Comparison of ENCODE assay signal across 8 mouse cellular contexts in the genomic region with DNA sequence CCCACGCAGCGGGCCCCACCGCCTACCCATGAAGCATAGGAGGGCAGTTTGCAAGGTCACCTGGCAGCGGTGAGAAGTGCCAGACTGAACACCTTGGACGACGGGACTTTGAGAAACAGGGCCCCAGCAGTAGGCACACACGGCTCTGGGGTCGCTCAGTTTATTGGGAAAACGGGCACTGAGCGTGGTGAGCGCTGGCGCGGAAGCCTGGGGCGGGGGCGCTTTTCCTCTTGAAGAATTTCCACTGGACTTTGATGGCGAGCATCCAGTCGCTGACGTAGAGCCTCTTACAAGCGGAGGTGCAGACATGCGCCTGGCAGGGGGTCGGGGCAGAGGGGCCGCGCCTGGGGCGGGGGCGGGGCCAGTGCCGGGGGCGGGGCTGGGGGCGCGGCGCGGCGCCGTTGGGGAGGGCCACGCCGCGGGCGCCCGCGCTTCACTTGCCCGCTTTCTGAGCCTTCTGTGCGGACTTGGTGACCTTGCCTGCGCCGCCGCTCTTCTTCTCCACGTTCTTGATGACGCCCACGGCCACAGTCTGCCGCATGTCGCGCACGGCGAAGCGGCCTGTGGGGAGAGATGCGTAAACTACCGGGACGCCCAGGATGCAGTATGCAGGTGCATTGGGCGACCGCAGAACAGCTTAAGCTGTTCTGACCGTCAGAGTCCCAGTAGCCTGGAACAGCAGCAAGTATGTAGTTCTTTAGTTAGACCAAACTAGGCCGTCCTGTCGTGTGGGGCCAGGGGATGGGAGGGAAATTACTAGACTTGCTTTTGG. TPM values are rescaled to one million over a fixed set of nuclear protein-coding genes. Genes with fewer than 3 reads are reported as not detected.
DNase-seq lines count a peak whose midpoint lies in the region; ATAC-seq lines count a peak whose summit lies in the region.

No protein-coding gene starts in this region.

- H3K4me1 ChIP-seq in forebrain, embryonic 13.5 days, result peaks cover 12% of the 10 kb centered on the region
- H3K4me1 ChIP-seq in intestine, embryonic 14.5 days (replicated peaks; ENCODE audit: control insufficient read depth, insufficient read depth, low read length), result no peaks in the 10 kb centered on the region
- peaks cover 7% of the 10 kb centered on the region for H3K4me1 ChIP-seq in liver, embryonic 15.5 days (replicated peaks)
- H3K4me1 ChIP-seq in neural tube, embryonic 15.5 days, result peaks cover 12% of the 10 kb centered on the region

- H3K9me3 ChIP-seq in forebrain, embryonic 13.5 days (replicated peaks), result no peaks in the 10 kb centered on the region
- H3K9me3 ChIP-seq in intestine, embryonic 14.5 days (ENCODE audit: control insufficient read depth, low read length), result no peaks in the 10 kb centered on the region
- no peaks in the 10 kb centered on the region for H3K9me3 ChIP-seq in liver, embryonic 15.5 days (replicated peaks)
- no peaks in the 10 kb centered on the region for H3K9me3 ChIP-seq in neural tube, embryonic 15.5 days (replicated peaks)

- no peaks in the 10 kb centered on the region for H3K36me3 ChIP-seq in forebrain, embryonic 13.5 days (ENCODE audit: poor library complexity, severe bottlenecking)
- H3K36me3 ChIP-seq in intestine, embryonic 14.5 days (ENCODE audit: control insufficient read depth, insufficient read depth, low read length), result no peaks in the 10 kb centered on the region
- H3K36me3 ChIP-seq in liver, embryonic 15.5 days (replicated peaks), result no peaks in the 10 kb centered on the region
- H3K36me3 ChIP-seq in neural tube, embryonic 15.5 days, result peaks cover 33% of the 10 kb centered on the region

- H3K4me2 ChIP-seq in forebrain, embryonic 13.5 days, result peak overlapping the region; percentile 92
- peak overlapping the region; percentile 88 for H3K4me2 ChIP-seq in intestine, embryonic 14.5 days (ENCODE audit: low read length)
- H3K4me2 ChIP-seq in liver, embryonic 15.5 days, result peak overlapping the region; percentile 59
- peak overlapping the region; percentile 63 for H3K4me2 ChIP-seq in neural tube, embryonic 15.5 days

- H3K27me3 ChIP-seq in forebrain, embryonic 13.5 days, result peaks cover 49% of the 10 kb centered on the region; the same call in 1 of the 2 replicates
- peaks cover 60% of the 10 kb centered on the region for H3K27me3 ChIP-seq in intestine, embryonic 14.5 days (replicated peaks; ENCODE audit: control insufficient read depth, insufficient read depth, low read length)
- peaks cover 79% of the 10 kb centered on the region for H3K27me3 ChIP-seq in liver, embryonic 15.5 days
- peaks cover 18% of the 10 kb centered on the region; the same call in 1 of the 2 replicates for H3K27me3 ChIP-seq in neural tube, embryonic 15.5 days (replicated peaks)

- ATAC-seq in forebrain, embryonic 13.5 days, result peak; percentile 50; the same call in 1 of the 2 replicates
- ATAC-seq in intestine, embryonic 14.5 days (replicated peaks; ENCODE audit: low FRiP score, low TSS enrichment, low read depth), result no peak; the same call in 1 of the 2 replicates
- no peak for ATAC-seq in liver, embryonic 15.5 days (ENCODE audit: insufficient read depth)
- no peak for ATAC-seq in neural tube, embryonic 15.5 days (ENCODE audit: low FRiP score)
- no peak for ATAC-seq in activated CD4-positive, CD25-positive, alpha-beta regulatory T cell, adult 4 months

- no peak overlapping the region for H3K27ac ChIP-seq in forebrain, embryonic 13.5 days
- no peak overlapping the region for H3K27ac ChIP-seq in intestine, embryonic 14.5 days (ENCODE audit: low read depth)
- no peak overlapping the region for H3K27ac ChIP-seq in liver, embryonic 15.5 days (replicated peaks)
- H3K27ac ChIP-seq in neural tube, embryonic 15.5 days (replicated peaks), result 0 out of 2 replicates have a peak overlapping the region, but pooled peaks have one; percentile 51

- 1% methylated on average over 52 of the region's 61 CpGs for WGBS in forebrain, embryonic 13.5 days
- WGBS in intestine, embryonic 14.5 days, result under 1% methylated on average over 60 of the region's 61 CpGs
- WGBS in liver, embryonic 15.5 days (ENCODE audit: insufficient replicate concordance), result under 1% methylated on average over 61 of the region's 61 CpGs
- 2% methylated on average over 49 of the region's 61 CpGs for WGBS in neural tube, embryonic 15.5 days

- DNase-seq in urinary bladder, postnatal 14 days (ENCODE audit: low spot score), result peak; percentile 13
- no peak for DNase-seq in urinary bladder, postnatal 10 days (ENCODE audit: low spot score)
- no peak for DNase-seq in intestine, embryonic 14.5 days (ENCODE audit: low spot score)
- no peak for DNase-seq in layer of hippocampus, adult 18-20 months (ENCODE audit: low spot score in 2 of 2)

- H3K9ac ChIP-seq in forebrain, embryonic 13.5 days, result peak overlapping the region; percentile 69
- H3K9ac ChIP-seq in intestine, embryonic 14.5 days (ENCODE audit: low read length), result no peak overlapping the region
- no peak overlapping the region for H3K9ac ChIP-seq in liver, embryonic 15.5 days
- H3K9ac ChIP-seq in neural tube, embryonic 15.5 days (replicated peaks), result peak overlapping the region; percentile 34

- H3K4me3 ChIP-seq in forebrain, embryonic 13.5 days, result peak overlapping the region; percentile 52
- peak overlapping the region; percentile 40 for H3K4me3 ChIP-seq in intestine, embryonic 14.5 days (ENCODE audit: low read depth, low read length)
- peak overlapping the region; percentile 32 for H3K4me3 ChIP-seq in liver, embryonic 15.5 days (replicated peaks)
- peak overlapping the region; percentile 35 for H3K4me3 ChIP-seq in neural tube, embryonic 15.5 days (replicated peaks)

RNA-seq across cellular contexts. Expression of gene Eef1a2, which starts 9.1 kb away (rescaled TPM):
- 1.7 and 1.9 TPM in 2 replicates for polyA plus RNA-seq in forebrain, embryonic 13.5 days (2015; fragmentation: Nextera tagmentation; extraction: Ambion mirVana)
- 0.32 and 0.36 TPM in 2 replicates for polyA plus RNA-seq in intestine, embryonic 14.5 days (2014; fragmentation: Nextera tagmentation; extraction: Ambion mirVana)
- not detected in 2 replicates for polyA plus RNA-seq in liver, embryonic 15.5 days (2015; fragmentation: Nextera tagmentation; extraction: Ambion mirVana)
- 15.4 and 16.8 TPM in 2 replicates for polyA plus RNA-seq in neural tube, embryonic 15.5 days (2015; fragmentation: Nextera tagmentation; extraction: Ambion mirVana)
- not detected for polyA plus RNA-seq in activated CD4-positive, CD25-positive, alpha-beta regulatory T cell, adult 4 months (2017; shearing (Covaris generic))
- 1,000 to 10,000 TPM; 1,191 to 1,260 TPM for total RNA-seq in layer of hippocampus, adult 18-20 months (2021)

RNA-seq across cellular contexts. Expression of gene Kcnq2, which starts 12.6 kb away (rescaled TPM):
- polyA plus RNA-seq in forebrain, embryonic 13.5 days (2015; fragmentation: Nextera tagmentation; extraction: Ambion mirVana), result 28.1 and 31.8 TPM in 2 replicates
- 2.0 and 2.4 TPM in 2 replicates for polyA plus RNA-seq in intestine, embryonic 14.5 days (2014; fragmentation: Nextera tagmentation; extraction: Ambion mirVana)
- 0.18 and 0.28 TPM in 2 replicates for polyA plus RNA-seq in liver, embryonic 15.5 days (2015; fragmentation: Nextera tagmentation; extraction: Ambion mirVana)
- 36.9 and 45.8 TPM in 2 replicates for polyA plus RNA-seq in neural tube, embryonic 15.5 days (2015; fragmentation: Nextera tagmentation; extraction: Ambion mirVana)
- not detected for polyA plus RNA-seq in activated CD4-positive, CD25-positive, alpha-beta regulatory T cell, adult 4 months (2017; shearing (Covaris generic))
- total RNA-seq in layer of hippocampus, adult 18-20 months (2021), result 100 to 1,000 TPM; 324 to 327 TPM

RNA-seq across cellular contexts. Expression of gene Ppdpf, which starts 39.3 kb away (rescaled TPM):
- 540 and 547 TPM in 2 replicates for polyA plus RNA-seq in forebrain, embryonic 13.5 days (2015; fragmentation: Nextera tagmentation; extraction: Ambion mirVana)
- 350 and 369 TPM in 2 replicates for polyA plus RNA-seq in intestine, embryonic 14.5 days (2014; fragmentation: Nextera tagmentation; extraction: Ambion mirVana)
- 95.8 and 96.4 TPM in 2 replicates for polyA plus RNA-seq in liver, embryonic 15.5 days (2015; fragmentation: Nextera tagmentation; extraction: Ambion mirVana)
- polyA plus RNA-seq in neural tube, embryonic 15.5 days (2015; fragmentation: Nextera tagmentation; extraction: Ambion mirVana), result 361 and 401 TPM in 2 replicates
- polyA plus RNA-seq in activated CD4-positive, CD25-positive, alpha-beta regulatory T cell, adult 4 months (2017; shearing (Covaris generic)), result 100 to 1,000 TPM; 179 to 181 TPM
- total RNA-seq in layer of hippocampus, adult 18-20 months (2021), result 10 to 100 TPM; 84.9 to 85.1 TPM

RNA-seq across cellular contexts. Expression of gene Ptk6, which starts 54.9 kb away (rescaled TPM):
- polyA plus RNA-seq in forebrain, embryonic 13.5 days (2015; fragmentation: Nextera tagmentation; extraction: Ambion mirVana), result not detected in 2 replicates
- not detected in 2 replicates for polyA plus RNA-seq in intestine, embryonic 14.5 days (2014; fragmentation: Nextera tagmentation; extraction: Ambion mirVana)
- polyA plus RNA-seq in liver, embryonic 15.5 days (2015; fragmentation: Nextera tagmentation; extraction: Ambion mirVana), result 0.14 and 0.21 TPM in 2 replicates
- 0.05 TPM in 1 of 2 replicates, not detected in the other for polyA plus RNA-seq in neural tube, embryonic 15.5 days (2015; fragmentation: Nextera tagmentation; extraction: Ambion mirVana)
- not detected for polyA plus RNA-seq in activated CD4-positive, CD25-positive, alpha-beta regulatory T cell, adult 4 months (2017; shearing (Covaris generic))
- total RNA-seq in layer of hippocampus, adult 18-20 months (2021), result not detected

Comparison
In these comparisons a context has a peak if more than half of its experiments do, and no peak if none do; other contexts are left out.
1. H3K9ac ChIP-seq: peak in forebrain, embryonic 13.5 days (single experiment) and neural tube, embryonic 15.5 days (single experiment); none in intestine, embryonic 14.5 days (single experiment) and liver, embryonic 15.5 days (single experiment).
2. Peak in every context shown above with its lines, with median percentiles within 50 percentile points of each other: H3K4me2 ChIP-seq and H3K4me3 ChIP-seq.